Comparison of ENCODE assay signal across 8 mouse cellular contexts in genomic region chr5:120565171-120565905, GRCm38 (mm10). TPM values are rescaled to one million over a fixed set of nuclear protein-coding genes. Genes with fewer than 3 reads are reported as not detected.
DNase-seq lines count a peak whose midpoint lies in the region; ATAC-seq and TF ChIP-seq lines count a peak whose summit lies in the region.

No protein-coding gene starts in this region.

- DNase-seq in kidney, adult 9 months = peak; percentile 58
- no peak for DNase-seq in kidney, postnatal 4 days
- no peak for DNase-seq in forebrain, embryonic 14.5 days (ENCODE audit: low spot score)
- peak; percentile 53 for DNase-seq in kidney, postnatal 0 days (ENCODE audit: low spot score)
- DNase-seq in testis, postnatal 14 days (ENCODE audit: low spot score) = no peak
- DNase-seq in adrenal gland, adult 8-10 months = no peak
- no peak for DNase-seq in lung, postnatal 0 days (ENCODE audit: low spot score)

- peaks cover 63% of the 10 kb centered on the region for H3K4me1 ChIP-seq in forebrain, embryonic 14.5 days (ENCODE audit: control insufficient read depth, insufficient read depth, low read length)
- H3K4me1 ChIP-seq in kidney, postnatal 0 days (replicated peaks; ENCODE audit: insufficient read depth, low read length) = peaks cover 66% of the 10 kb centered on the region
- peaks cover 96% of the 10 kb centered on the region for H3K4me1 ChIP-seq in neural tube, embryonic 13.5 days (replicated peaks)
- peaks cover 29% of the 10 kb centered on the region for H3K4me1 ChIP-seq in lung, postnatal 0 days (ENCODE audit: insufficient read depth, low read depth, low read length)

- H3K4me3 ChIP-seq in forebrain, embryonic 14.5 days (ENCODE audit: low read depth, low read length) = no peak overlapping the region
- H3K4me3 ChIP-seq in kidney, postnatal 0 days (replicated peaks; ENCODE audit: low read depth, low read length) = no peak overlapping the region
- no peak overlapping the region for H3K4me3 ChIP-seq in neural tube, embryonic 13.5 days
- H3K4me3 ChIP-seq in lung, postnatal 0 days (ENCODE audit: low read depth, low read length) = no peak overlapping the region

- H3K27ac ChIP-seq in forebrain, embryonic 14.5 days (ENCODE audit: low read depth, low read length) = peak overlapping the region; percentile 92
- peak overlapping the region; percentile 57 for H3K27ac ChIP-seq in kidney, postnatal 0 days
- peak overlapping the region; percentile 96 for H3K27ac ChIP-seq in neural tube, embryonic 13.5 days (replicated peaks)
- no peak overlapping the region for H3K27ac ChIP-seq in lung, postnatal 0 days (ENCODE audit: low read length)

- H3K27me3 ChIP-seq in forebrain, embryonic 14.5 days (replicated peaks; ENCODE audit: control insufficient read depth, insufficient read depth, low read length) = no peaks in the 10 kb centered on the region
- no peaks in the 10 kb centered on the region for H3K27me3 ChIP-seq in kidney, postnatal 0 days (ENCODE audit: insufficient read depth, low read length)
- H3K27me3 ChIP-seq in neural tube, embryonic 13.5 days = no peaks in the 10 kb centered on the region
- no peaks in the 10 kb centered on the region for H3K27me3 ChIP-seq in lung, postnatal 0 days (replicated peaks; ENCODE audit: insufficient read depth, low read length)

- no peaks in the 10 kb centered on the region for H3K9me3 ChIP-seq in forebrain, embryonic 14.5 days (replicated peaks; ENCODE audit: control insufficient read depth, low read length)
- no peaks in the 10 kb centered on the region for H3K9me3 ChIP-seq in kidney, postnatal 0 days (replicated peaks; ENCODE audit: low read length)
- H3K9me3 ChIP-seq in neural tube, embryonic 13.5 days = no peaks in the 10 kb centered on the region
- H3K9me3 ChIP-seq in lung, postnatal 0 days (ENCODE audit: low read length) = no peaks in the 10 kb centered on the region

- no peak for TF ChIP-seq CTCF in kidney, postnatal 0 days (IDR thresholded peaks at IDR 0.05; ENCODE audit: low read depth)
- no peak for TF ChIP-seq CTCF in lung, postnatal 0 days (IDR thresholded peaks at IDR 0.05)

- no peak for TF ChIP-seq EP300 in lung, postnatal 0 days (IDR thresholded peaks at IDR 0.05)

- peak overlapping the region; percentile 33 for H3K9ac ChIP-seq in forebrain, embryonic 14.5 days (ENCODE audit: low read length)
- H3K9ac ChIP-seq in kidney, postnatal 0 days (ENCODE audit: low read depth, low read length) = 0 out of 2 replicates have a peak overlapping the region, but pooled peaks have one; percentile 2
- H3K9ac ChIP-seq in neural tube, embryonic 13.5 days = peak overlapping the region; percentile 38
- no peak overlapping the region for H3K9ac ChIP-seq in lung, postnatal 0 days (replicated peaks; ENCODE audit: low read depth)

- H3K36me3 ChIP-seq in forebrain, embryonic 14.5 days (ENCODE audit: control insufficient read depth, insufficient read depth, low read length) = no peaks in the 10 kb centered on the region
- 0 out of 2 replicates have a peak, but pooled peaks cover 2% of the 10 kb centered on the region for H3K36me3 ChIP-seq in kidney, postnatal 0 days (ENCODE audit: insufficient read depth, low read length)
- H3K36me3 ChIP-seq in neural tube, embryonic 13.5 days = no peaks in the 10 kb centered on the region
- H3K36me3 ChIP-seq in lung, postnatal 0 days (ENCODE audit: insufficient read depth, low read length) = no peaks in the 10 kb centered on the region

- H3K4me2 ChIP-seq in forebrain, embryonic 14.5 days (ENCODE audit: low read length) = peak overlapping the region; percentile 15
- H3K4me2 ChIP-seq in kidney, postnatal 0 days (ENCODE audit: low read length) = no peak overlapping the region
- peak overlapping the region; percentile 23 for H3K4me2 ChIP-seq in neural tube, embryonic 13.5 days
- H3K4me2 ChIP-seq in lung, postnatal 0 days (replicated peaks; ENCODE audit: low read depth, low read length) = no peak overlapping the region

- WGBS in forebrain, embryonic 14.5 days = 15% methylated on average over 15 of the region's 15 CpGs
- WGBS in kidney, postnatal 0 days = 46% methylated on average over 15 of the region's 15 CpGs
- WGBS in neural tube, embryonic 13.5 days = 19% methylated on average over 15 of the region's 15 CpGs
- WGBS in lung, postnatal 0 days = 46% methylated on average over 14 of the region's 15 CpGs

- ATAC-seq in forebrain, embryonic 14.5 days = peak; percentile 47
- no peak for ATAC-seq in kidney, postnatal 0 days (replicated peaks; ENCODE audit: low FRiP score, low read depth)
- ATAC-seq in neural tube, embryonic 13.5 days (ENCODE audit: low read depth) = no peak
- ATAC-seq in lung, postnatal 0 days = no peak

RNA-seq across cellular contexts. Expression of gene Tpcn1, which starts 23.1 kb away (rescaled TPM):
- 10.5 and 13.3 TPM in 2 replicates for polyA plus RNA-seq in forebrain, embryonic 14.5 days (2014; fragmentation: Nextera tagmentation; extraction: Ambion mirVana)
- 34.6 and 35.4 TPM in 2 replicates for polyA plus RNA-seq in kidney, postnatal 0 days (2015; fragmentation: Nextera tagmentation; extraction: Ambion mirVana)
- polyA plus RNA-seq in neural tube, embryonic 13.5 days (2015; fragmentation: Nextera tagmentation; extraction: Ambion mirVana) = 22.4 and 22.5 TPM in 2 replicates
- 10 to 100 TPM; 33.9 to 44.5 (median 40.0) TPM for total RNA-seq in adrenal gland, adult 8-10 months (2022)
- polyA plus RNA-seq in lung, postnatal 0 days (2015; fragmentation: Nextera tagmentation; extraction: Ambion mirVana) = 17.5 and 19.7 TPM in 2 replicates

RNA-seq across cellular contexts. Expression of gene Iqcd, which starts 23.5 kb away (rescaled TPM):
- 2.0 and 2.4 TPM in 2 replicates for polyA plus RNA-seq in forebrain, embryonic 14.5 days (2014; fragmentation: Nextera tagmentation; extraction: Ambion mirVana)
- polyA plus RNA-seq in kidney, postnatal 0 days (2015; fragmentation: Nextera tagmentation; extraction: Ambion mirVana) = 1.1 and 1.4 TPM in 2 replicates
- 0.94 and 1.0 TPM in 2 replicates for polyA plus RNA-seq in neural tube, embryonic 13.5 days (2015; fragmentation: Nextera tagmentation; extraction: Ambion mirVana)
- total RNA-seq in adrenal gland, adult 8-10 months (2022) = 1 to 10 TPM in 2 of 4 experiments, under 1 TPM in 2; 0.42 to 1.8 (median 1.1) TPM
- polyA plus RNA-seq in lung, postnatal 0 days (2015; fragmentation: Nextera tagmentation; extraction: Ambion mirVana) = 1.7 and 2.0 TPM in 2 replicates

RNA-seq across cellular contexts. Expression of gene Rita1, which starts 47.1 kb away (rescaled TPM):
- polyA plus RNA-seq in forebrain, embryonic 14.5 days (2014; fragmentation: Nextera tagmentation; extraction: Ambion mirVana) = 15.9 and 18.3 TPM in 2 replicates
- 14.3 and 16.3 TPM in 2 replicates for polyA plus RNA-seq in kidney, postnatal 0 days (2015; fragmentation: Nextera tagmentation; extraction: Ambion mirVana)
- polyA plus RNA-seq in neural tube, embryonic 13.5 days (2015; fragmentation: Nextera tagmentation; extraction: Ambion mirVana) = 19.9 and 25.1 TPM in 2 replicates
- 10 to 100 TPM; 17.0 to 30.2 (median 22.3) TPM for total RNA-seq in adrenal gland, adult 8-10 months (2022)
- 9.9 and 10.0 TPM in 2 replicates for polyA plus RNA-seq in lung, postnatal 0 days (2015; fragmentation: Nextera tagmentation; extraction: Ambion mirVana)

RNA-seq across cellular contexts. Expression of gene Ddx54, which starts 47.2 kb away (rescaled TPM):
- polyA plus RNA-seq in forebrain, embryonic 14.5 days (2014; fragmentation: Nextera tagmentation; extraction: Ambion mirVana) = 26.9 and 33.1 TPM in 2 replicates
- 34.8 and 38.6 TPM in 2 replicates for polyA plus RNA-seq in kidney, postnatal 0 days (2015; fragmentation: Nextera tagmentation; extraction: Ambion mirVana)
- polyA plus RNA-seq in neural tube, embryonic 13.5 days (2015; fragmentation: Nextera tagmentation; extraction: Ambion mirVana) = 44.6 and 45.7 TPM in 2 replicates
- total RNA-seq in adrenal gland, adult 8-10 months (2022) = 10 to 100 TPM; 44.1 to 57.3 (median 56.5) TPM
- polyA plus RNA-seq in lung, postnatal 0 days (2015; fragmentation: Nextera tagmentation; extraction: Ambion mirVana) = 24.9 and 25.4 TPM in 2 replicates

RNA-seq across cellular contexts. Expression of gene Slc8b1, which starts 54.4 kb away (rescaled TPM):
- polyA plus RNA-seq in forebrain, embryonic 14.5 days (2014; fragmentation: Nextera tagmentation; extraction: Ambion mirVana) = 0.67 and 1.5 TPM in 2 replicates
- 9.5 and 9.8 TPM in 2 replicates for polyA plus RNA-seq in kidney, postnatal 0 days (2015; fragmentation: Nextera tagmentation; extraction: Ambion mirVana)
- polyA plus RNA-seq in neural tube, embryonic 13.5 days (2015; fragmentation: Nextera tagmentation; extraction: Ambion mirVana) = 3.0 and 3.6 TPM in 2 replicates
- 10 to 100 TPM; 29.5 to 36.7 (median 34.1) TPM for total RNA-seq in adrenal gland, adult 8-10 months (2022)
- 12.1 and 14.7 TPM in 2 replicates for polyA plus RNA-seq in lung, postnatal 0 days (2015; fragmentation: Nextera tagmentation; extraction: Ambion mirVana)

Comparison
In these comparisons a context has a peak if more than half of its experiments do, and no peak if none do; other contexts are left out.
1. DNase-seq: peak in kidney, adult 9 months (single experiment) and kidney, postnatal 0 days (single experiment); none in kidney, postnatal 4 days (0 of 2), forebrain, embryonic 14.5 days (single experiment), testis, postnatal 14 days (single experiment), adrenal gland, adult 8-10 months (single experiment) and lung, postnatal 0 days (single experiment).
2. H3K4me2 ChIP-seq: peak in forebrain, embryonic 14.5 days (single experiment) and neural tube, embryonic 13.5 days (single experiment); none in kidney, postnatal 0 days (single experiment) and lung, postnatal 0 days (single experiment).